Mouse (Mus musculus) liver, adult 2 months (tissue): Measurements from ENCODE around the gene Ehd1. TPM values are rescaled to one million over a fixed set of nuclear protein-coding genes. Genes with fewer than 3 reads are reported as not detected.
A peak's percentile ranks its signal among the peaks of the same experiment; 100 is the strongest.

Source experiments
- DNase-seq: peaks from one replicate; pipeline ENCODE4 v3.0.0-alpha.2; 2011; ENCODE audit warnings: low read depth, low spot score; ENCODE audit errors: extremely low read depth
- H3K27ac ChIP-seq: fragments of 200-500 bp; replicated peaks from 2 replicates; pipeline ENCODE4 v1.5.1; 2012; ENCODE audit warnings: low read depth, mild to moderate bottlenecking, control low read depth, inconsistent platforms, low read length; ENCODE audit not compliant: insufficient read depth
- H3K27me3 ChIP-seq: fragments of 200-500 bp; 2 replicates; pipeline ENCODE4 v1.6.1; 2012; ENCODE audit warnings: mild to moderate bottlenecking, moderate library complexity, low read length, inconsistent platforms; ENCODE audit not compliant: control insufficient read depth, insufficient read depth
- H3K36me3 ChIP-seq: fragments of 200-500 bp; 2 replicates; pipeline ENCODE4 v1.6.1; 2012; ENCODE audit warnings: low read length, inconsistent platforms; ENCODE audit not compliant: control insufficient read depth, insufficient read depth
- H3K4me1 ChIP-seq: fragments of 200-500 bp; 2 replicates; pipeline ENCODE4 v1.6.1; 2011; ENCODE audit warnings: low read length; ENCODE audit not compliant: control insufficient read depth, insufficient read depth
- H3K4me3 ChIP-seq: fragments of 200-500 bp; 2 replicates; pipeline ENCODE4 v1.5.1; 2011; ENCODE audit warnings: low read depth, mild to moderate bottlenecking, control low read depth, low read length, moderate library complexity; ENCODE audit not compliant: insufficient read depth
- H3K79me2 ChIP-seq: fragments of 200-500 bp; 2 replicates; pipeline ENCODE4 v1.6.1; 2012; ENCODE audit warnings: inconsistent platforms, mild to moderate bottlenecking, low read length, moderate library complexity; ENCODE audit not compliant: control insufficient read depth, insufficient read depth
- H3K9ac ChIP-seq: fragments of 200-500 bp; 2 replicates; pipeline ENCODE4 v1.6.1; 2012; ENCODE audit warnings: low read depth, mild to moderate bottlenecking, control low read depth, inconsistent platforms, low read length
- CTCF ChIP-seq: fragments of 200-500 bp; IDR thresholded peaks from 2 replicates; pipeline ENCODE4 v1.5.1; 2011; ENCODE audit warnings: low read depth, low read length, control low read depth
- POLR2A ChIP-seq: fragments of 200-500 bp; IDR thresholded peaks from 2 replicates; pipeline ENCODE4 v1.6.1; 2011; ENCODE audit warnings: low read length, control low read depth; ENCODE audit not compliant: insufficient read depth; ENCODE audit errors: extremely low read depth
- WGBS: fragments of 180-500 bp; shearing (Covaris S2); methylation state at CpG from one replicate; pipeline ENCODE4 v1.1.7; 2018; 5-methylcytosine and 5-hydroxymethylcytosine counted together
- polyA plus RNA-seq: library from polyadenylated mRNA; depleted of rRNA; stranded (reverse); fragments of >200 nt; gene quantifications from 2 replicates; pipeline ENCODE4 v1.2.3, GENCODE M21; 2012
- total RNA-seq: library from RNA; depleted of rRNA; stranded (reverse); fragments of >200 nt; gene quantifications from 2 replicates; pipeline ENCODE4 v1.2.3, GENCODE M21; 2014

Gene Ehd1
- total and polyA plus RNA-seq, 2 experiments, result 25.3 to 140 TPM

- H3K79me2 ChIP-seq, result 0 out of 2 replicates have a peak, but pooled peaks cover 3% of the 10 kb centered on the region
- H3K9ac ChIP-seq, result no peak overlapping the region
- peaks cover 11% of the 10 kb centered on the region for H3K4me1 ChIP-seq
- TF ChIP-seq POLR2A (no peak), CTCF (no peak)
- peaks cover 3% of the 10 kb centered on the region; the same call in 1 of the 2 replicates for H3K36me3 ChIP-seq
- no peak for DNase-seq
- 76% methylated on average over 5 of the region's 5 CpGs for WGBS
- no peak overlapping the region for H3K27ac ChIP-seq
- H3K27me3 ChIP-seq, result no peaks in the 10 kb centered on the region
- no peak overlapping the region for H3K4me3 ChIP-seq
Measured at GRCm38 (mm10) chr19:6296551-6297210, 20.2 kb downstream of the Ehd1 start.

DNA sequence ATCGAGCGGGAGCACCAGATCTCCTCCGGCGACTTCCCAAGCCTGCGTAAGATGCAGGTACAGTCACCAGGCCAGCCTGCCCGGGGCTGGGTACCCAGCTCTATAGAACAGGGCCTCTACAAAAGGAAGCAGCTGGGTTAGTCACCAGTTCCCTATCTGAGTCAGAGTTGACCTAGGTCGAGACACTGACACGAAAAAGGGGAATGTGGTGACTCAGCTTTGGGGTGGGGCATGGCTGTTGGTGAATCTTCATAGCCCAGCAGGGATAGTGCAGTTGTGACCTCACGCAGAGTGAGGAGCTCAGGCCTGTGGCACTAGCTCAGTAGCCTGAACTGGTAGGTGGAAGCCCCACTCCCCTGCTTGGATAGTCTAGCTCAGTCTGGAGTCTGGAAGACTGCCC, 21.1 kb downstream of the Ehd1 start:
- DNase-seq, result peak; percentile 46
- Histone ChIP-seq H3K4me1 (peaks cover 1% of the 10 kb centered on the region; the same call in 1 of the 2 replicates), H3K36me3 (peaks cover 3% of the 10 kb centered on the region; the same call in 1 of the 2 replicates), H3K27me3 (no peaks in the 10 kb centered on the region), H3K79me2 (0 out of 2 replicates have a peak, but pooled peaks cover 2% of the 10 kb centered on the region), H3K27ac (0 out of 2 replicates have a peak overlapping the region, but pooled peaks have one; percentile 21), H3K9ac (no peak overlapping the region), H3K4me3 (no peak overlapping the region)
- 72% methylated on average over 9 of the region's 9 CpGs for WGBS
- TF ChIP-seq CTCF, result no peak
- TF ChIP-seq POLR2A, result no peak

- Histone ChIP-seq H3K4me3 (no peak overlapping the region), H3K4me1 (peaks cover 1% of the 10 kb centered on the region; the same call in 1 of the 2 replicates), H3K27ac (peak overlapping the region; percentile 42), H3K9ac (no peak overlapping the region), H3K36me3 (peaks cover 3% of the 10 kb centered on the region; the same call in 1 of the 2 replicates), H3K27me3 (no peaks in the 10 kb centered on the region), H3K79me2 (no peaks in the 10 kb centered on the region)
- 73% methylated on average over 4 of the region's 4 CpGs for WGBS
- DNase-seq, result no peak
- TF ChIP-seq POLR2A (no peak), CTCF (no peak)
Measured at GRCm38 (mm10) chr19:6299003-6299402, 22.5 kb downstream of the Ehd1 start.

DNA sequence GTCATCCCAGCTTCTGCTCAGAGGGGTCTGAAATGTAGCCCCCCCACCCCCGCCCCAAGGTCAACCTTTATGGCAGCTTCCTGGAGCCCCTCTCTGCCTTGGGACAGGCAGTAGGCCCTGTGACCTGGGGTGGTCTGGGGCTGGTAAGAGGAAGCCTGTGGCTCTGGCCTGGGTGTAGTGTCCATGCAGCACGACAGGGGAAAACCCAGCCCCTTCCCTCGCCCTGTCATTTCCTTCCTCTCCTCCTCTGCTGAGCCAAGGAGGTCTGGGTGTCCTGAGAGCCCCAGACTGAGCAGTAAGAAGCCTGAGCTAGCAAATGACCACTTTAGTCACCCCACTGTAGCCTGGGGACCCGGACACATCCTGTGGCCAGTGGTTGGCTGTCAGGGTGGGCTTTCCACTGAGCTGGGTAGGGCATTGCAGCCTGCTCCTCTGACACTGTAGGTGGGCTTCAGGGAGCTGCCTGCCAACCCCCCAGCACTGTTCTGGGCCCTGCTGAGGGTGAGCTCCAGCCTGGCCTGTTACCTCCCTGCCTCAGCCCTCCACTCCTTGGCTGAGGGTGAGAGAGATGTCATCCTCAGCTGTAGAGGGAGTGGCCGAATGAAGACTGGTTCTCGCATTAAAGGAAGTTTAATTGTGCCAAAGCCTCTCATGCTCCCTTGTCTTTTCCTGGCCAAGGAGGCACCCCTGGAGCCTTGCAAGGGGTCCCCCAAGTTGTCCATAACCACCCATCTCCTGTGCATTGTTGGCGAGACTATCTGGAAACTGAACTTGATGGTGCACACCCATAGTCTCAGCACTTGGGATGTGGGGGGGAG, 23.1 kb downstream of the Ehd1 start:
- 72% methylated on average over 7 of the region's 7 CpGs for WGBS
- no peaks in the 10 kb centered on the region for H3K79me2 ChIP-seq
- peak; percentile 33 for DNase-seq
- peaks cover 4% of the 10 kb centered on the region; the same call in 1 of the 2 replicates for H3K4me1 ChIP-seq
- TF ChIP-seq POLR2A (no peak), CTCF (0 out of 2 replicates have a peak, but pooled peaks have one; percentile 2)
- no peak overlapping the region for H3K4me3 ChIP-seq
- H3K27ac ChIP-seq, result peak overlapping the region; percentile 81
- H3K9ac ChIP-seq, result 0 out of 2 replicates have a peak overlapping the region, but pooled peaks have one; percentile 36
- H3K27me3 ChIP-seq, result no peaks in the 10 kb centered on the region
- H3K36me3 ChIP-seq, result peaks cover 3% of the 10 kb centered on the region; the same call in 1 of the 2 replicates

- no peak overlapping the region for H3K9ac ChIP-seq
- H3K27ac ChIP-seq, result peak overlapping the region; percentile 81
- no peaks in the 10 kb centered on the region for H3K79me2 ChIP-seq
- TF ChIP-seq POLR2A, result no peak
- H3K36me3 ChIP-seq, result no peaks in the 10 kb centered on the region; the same call in 1 of the 2 replicates
- WGBS, result 72% methylated on average over 7 of the region's 7 CpGs
- no peak for DNase-seq
- H3K4me3 ChIP-seq, result no peak overlapping the region
- H3K27me3 ChIP-seq, result no peaks in the 10 kb centered on the region
- peaks cover 4% of the 10 kb centered on the region; the same call in 1 of the 2 replicates for H3K4me1 ChIP-seq
Measured at GRCm38 (mm10) chr19:6300402-6300841, 23.9 kb downstream of the Ehd1 start.

DNA sequence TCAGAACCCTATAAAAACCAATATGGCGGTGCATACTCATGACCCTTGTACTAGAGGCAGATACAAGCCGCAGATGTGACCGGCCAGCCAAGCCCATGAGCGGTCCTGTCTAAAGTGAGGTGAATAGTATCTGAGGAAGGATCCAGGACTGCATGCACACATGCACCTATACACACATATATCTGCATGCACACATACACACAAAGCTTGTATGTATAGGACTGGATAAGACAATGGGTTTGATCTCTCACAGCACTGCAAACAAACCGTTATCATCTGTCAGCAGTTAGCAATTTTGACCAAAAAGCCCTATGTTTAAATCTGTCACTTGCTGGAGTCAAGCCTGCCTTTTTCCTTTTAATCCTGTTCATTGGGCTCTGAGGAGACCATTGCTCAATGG, 25.6 kb downstream of the Ehd1 start:
- Histone ChIP-seq H3K79me2 (no peaks in the 10 kb centered on the region), H3K27ac (no peak overlapping the region), H3K4me3 (no peak overlapping the region), H3K36me3 (no peaks in the 10 kb centered on the region; the same call in 1 of the 2 replicates), H3K9ac (no peak overlapping the region), H3K27me3 (no peaks in the 10 kb centered on the region), H3K4me1 (peaks cover 12% of the 10 kb centered on the region)
- DNase-seq, result no peak
- WGBS, result 95% methylated on average over 5 of the region's 5 CpGs
- TF ChIP-seq POLR2A (no peak), CTCF (no peak)
